Mouse (Mus musculus): ENCODE results near the gene Olfr603.

GRCm38 (mm10) chr7:103397758-103398157 is 11.8 kb upstream of the Olfr603 start:
- TF ChIP-seq CTCF (IDR thresholded peaks at IDR 0.05; ENCODE audit: borderline replicate concordance, control insufficient read depth, extremely low read depth, insufficient read depth, low read length, poor library complexity): no peak
- TF ChIP-seq POLR2A (IDR thresholded peaks at IDR 0.05; ENCODE audit: control insufficient read depth, extremely low read depth, insufficient read depth, low read length, poor library complexity): no peak

All from thymus, adult 2 months (tissue).